Mouse (Mus musculus) lung, adult 18-20 months (tissue): ENCODE results near the gene Nepro.

Experiments used
- DNase-seq, 2 experiments: peaks; one replicate each; pipeline ENCODE4 v3.0.0; 2022; ENCODE audit warnings: mixed read lengths in 2 of 2

The Nepro gene

DNA sequence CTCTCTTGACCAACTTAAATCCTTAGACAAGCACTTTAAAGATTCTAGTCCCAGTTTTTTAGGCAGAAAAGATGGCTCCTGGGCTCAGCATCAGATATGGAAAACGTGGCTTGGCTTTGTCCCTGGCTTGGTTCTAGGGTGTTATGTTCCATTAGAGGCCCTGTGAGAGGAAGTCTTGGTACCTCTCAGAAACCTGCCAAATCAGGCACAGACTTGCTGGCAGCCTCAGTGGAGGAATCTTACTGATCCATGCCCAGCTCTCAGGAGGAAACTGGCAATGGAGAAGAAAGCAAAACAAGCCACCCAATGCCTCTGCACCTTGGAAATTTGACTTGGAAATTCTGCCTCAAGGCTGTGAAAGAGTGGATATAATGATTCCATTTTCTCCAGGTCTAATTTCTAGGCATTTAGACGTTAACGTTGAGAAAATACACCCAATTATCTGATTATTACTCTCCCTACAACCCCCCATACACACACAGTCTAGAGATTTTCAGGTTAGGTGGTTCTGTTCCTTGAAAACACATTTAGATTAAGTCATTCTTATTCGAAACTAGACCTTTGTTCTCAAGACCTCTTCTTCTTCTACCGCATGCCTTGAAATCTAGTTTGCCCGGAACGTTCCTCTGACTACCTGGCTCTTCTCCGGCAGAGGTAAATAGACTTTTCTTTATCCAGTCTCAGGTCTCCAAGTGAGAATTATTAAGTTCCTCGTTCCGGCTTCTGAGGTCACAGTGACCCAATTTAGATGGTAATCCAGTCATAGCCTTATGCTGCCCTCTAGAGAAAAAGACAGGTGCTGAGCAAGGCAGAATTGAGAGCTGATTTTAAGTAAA is 7.6 kb upstream of the Nepro start:
- DNase-seq: peak; percentile 15 to 53

- DNase-seq: no peak
Observed at GRCm38 (mm10) chr16:44717141-44717634, 6.9 kb upstream of the Nepro start.

DNA sequence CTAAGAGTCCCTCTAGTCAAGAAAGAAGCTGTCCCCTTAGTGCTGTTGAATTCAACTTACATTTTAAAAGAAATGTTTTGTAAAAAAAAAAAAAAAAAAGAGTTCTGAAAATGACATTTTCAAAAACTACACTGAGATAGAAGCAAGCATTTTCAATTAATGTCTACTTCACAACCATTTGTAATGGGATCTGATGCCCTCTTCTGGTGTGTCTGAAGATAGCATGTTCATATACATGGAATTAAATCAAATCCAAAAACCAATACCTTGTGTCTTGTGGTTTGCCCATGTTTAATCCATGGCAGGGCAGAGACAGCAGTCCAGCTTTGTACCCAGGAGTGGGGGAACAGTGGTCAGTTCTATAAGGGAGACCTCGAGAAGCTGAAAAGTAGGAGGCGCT is 6.3 kb upstream of the Nepro start:
- DNase-seq: no peak

DNA sequence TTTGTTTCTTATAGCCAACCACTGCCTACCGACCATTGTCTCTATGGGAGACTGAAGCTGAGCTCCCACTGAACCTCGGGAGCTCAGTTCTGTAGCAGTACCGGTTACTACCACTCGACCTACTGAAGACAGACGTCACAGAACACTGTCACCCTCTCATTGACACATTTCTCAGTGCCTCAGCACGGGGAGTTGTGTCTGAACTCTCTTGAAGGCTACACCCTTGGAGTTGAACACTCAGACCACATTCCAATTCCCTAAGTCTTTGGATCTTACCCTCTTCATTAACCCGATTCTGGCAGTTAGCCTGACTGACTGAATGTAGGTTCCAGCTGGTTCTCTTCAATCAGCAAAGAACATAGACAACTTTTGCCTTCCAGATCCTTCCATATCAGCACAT is 4.8 kb upstream of the Nepro start:
- DNase-seq: peak in 1 of 2 experiments; percentile 34

DNA sequence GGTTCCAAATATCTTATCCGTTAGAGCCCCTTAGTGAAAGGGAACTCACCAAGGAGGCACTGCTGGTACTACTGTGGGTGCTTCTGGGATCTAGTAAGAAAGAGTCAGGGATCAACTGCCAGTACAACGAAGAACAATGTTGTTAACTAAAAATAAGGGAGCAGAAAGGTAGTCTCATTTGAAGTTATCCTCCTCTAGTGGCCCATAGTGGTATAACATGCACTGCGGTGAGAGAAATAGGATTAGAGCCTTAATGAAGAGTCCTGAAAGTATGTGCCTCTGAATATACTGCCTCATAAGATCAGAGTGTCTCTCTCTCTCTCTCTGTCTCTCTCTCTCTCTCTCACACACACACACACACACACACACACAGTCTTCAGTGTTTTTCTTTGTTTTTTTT is 3.6 kb upstream of the Nepro start:
- no peak for DNase-seq

- DNase-seq: no peak
Observed at GRCm38 (mm10) chr16:44722666-44723065, 1.4 kb upstream of the Nepro start.

- peak in 1 of 2 experiments; percentile 16 for DNase-seq
Observed at GRCm38 (mm10) chr16:44724847-44725246, 746 bp downstream of the Nepro start.

DNA sequence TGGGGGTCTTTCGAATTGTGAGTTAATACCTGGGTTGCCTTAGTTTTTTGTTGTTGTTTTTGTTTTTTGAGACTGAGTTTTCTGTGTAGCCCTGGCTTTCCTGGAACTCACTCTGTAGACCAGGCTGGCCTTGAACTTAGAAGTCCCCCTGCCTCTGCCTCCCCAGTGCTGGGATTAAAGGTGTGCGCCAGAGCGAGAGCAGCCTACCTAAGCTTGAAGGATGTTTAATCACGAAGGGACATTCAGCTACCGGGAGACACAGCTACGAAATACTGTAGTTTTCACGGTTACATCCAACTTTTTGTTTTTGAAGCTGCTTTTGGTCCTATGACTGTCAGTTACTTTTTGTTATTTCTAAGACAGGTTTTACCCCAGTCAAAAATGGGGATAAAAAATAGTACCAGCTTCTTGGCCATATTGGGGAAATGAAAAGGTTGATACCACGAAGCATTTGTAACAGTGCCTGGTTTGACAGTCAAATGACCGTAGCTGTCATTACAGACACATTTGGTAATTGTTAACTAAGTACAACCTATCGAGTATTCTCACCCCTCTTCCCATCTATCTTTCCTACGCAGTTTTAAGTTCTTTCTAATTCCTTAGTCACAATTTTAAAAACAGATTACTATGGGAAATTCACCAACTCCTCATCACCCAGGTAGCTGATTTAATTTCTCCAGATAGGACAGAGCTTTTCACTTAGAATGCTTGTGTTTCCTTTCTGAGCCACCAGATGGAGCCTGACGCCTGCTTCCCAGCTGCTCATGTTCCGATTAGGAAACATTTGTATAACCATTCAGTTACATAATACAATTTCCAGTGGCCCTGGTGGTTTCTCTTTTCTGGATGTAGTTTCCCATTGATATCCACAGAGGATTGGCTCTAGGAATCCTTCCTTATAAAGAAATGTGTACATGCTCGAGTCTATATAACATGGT is 1.5 kb downstream of the Nepro start:
- DNase-seq: peak; percentile 73 to 83

- no peak for DNase-seq
Observed at GRCm38 (mm10) chr16:44727525-44727924, 3.4 kb downstream of the Nepro start.

GRCm38 (mm10) chr16:44734059-44734458 is 10.0 kb downstream of the Nepro start:
- no peak for DNase-seq

DNA sequence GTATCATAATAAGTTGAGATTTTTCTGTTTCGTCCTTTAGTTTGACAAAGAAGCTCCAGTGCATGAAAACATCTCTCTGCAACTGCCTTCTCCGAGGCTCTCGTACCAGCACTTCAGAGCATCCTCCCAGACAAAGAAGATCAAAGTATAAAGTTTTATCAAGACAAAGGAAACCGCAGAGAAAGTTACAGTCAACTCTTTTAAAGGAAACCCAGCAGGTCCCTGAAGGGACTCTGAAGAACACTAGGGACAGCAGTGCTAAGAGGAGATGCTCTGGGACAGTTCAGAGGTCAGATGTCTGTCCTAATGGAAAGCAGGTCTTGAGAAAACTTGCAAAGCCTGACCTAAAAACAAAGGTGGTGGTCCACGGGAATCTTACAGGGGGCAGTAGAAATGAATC is 11.6 kb downstream of the Nepro start:
- no peak for DNase-seq

DNA sequence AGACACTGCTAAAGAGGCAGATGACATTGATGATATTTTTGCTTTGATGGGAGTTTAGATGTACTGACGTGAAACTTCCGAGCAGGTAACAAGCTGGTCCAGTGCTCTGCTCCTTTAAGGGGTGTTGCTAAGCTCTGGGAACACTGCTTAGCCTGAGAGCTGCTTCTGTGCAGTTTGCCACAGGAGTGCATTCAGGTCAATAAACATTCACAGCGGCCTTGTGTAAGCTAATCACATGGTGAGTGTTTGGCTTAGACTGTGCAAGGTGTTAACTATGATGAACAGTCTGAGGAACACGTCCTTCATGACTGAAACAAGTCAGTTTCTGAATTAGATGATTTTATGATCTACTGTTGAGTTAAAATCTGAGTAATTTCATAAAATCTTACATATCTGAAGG is 12.0 kb downstream of the Nepro start:
- peak in 1 of 2 experiments; percentile 21 for DNase-seq

GRCm38 (mm10) chr16:44742753-44743152 is 18.7 kb downstream of the Nepro start:
- DNase-seq: no peak

DNA sequence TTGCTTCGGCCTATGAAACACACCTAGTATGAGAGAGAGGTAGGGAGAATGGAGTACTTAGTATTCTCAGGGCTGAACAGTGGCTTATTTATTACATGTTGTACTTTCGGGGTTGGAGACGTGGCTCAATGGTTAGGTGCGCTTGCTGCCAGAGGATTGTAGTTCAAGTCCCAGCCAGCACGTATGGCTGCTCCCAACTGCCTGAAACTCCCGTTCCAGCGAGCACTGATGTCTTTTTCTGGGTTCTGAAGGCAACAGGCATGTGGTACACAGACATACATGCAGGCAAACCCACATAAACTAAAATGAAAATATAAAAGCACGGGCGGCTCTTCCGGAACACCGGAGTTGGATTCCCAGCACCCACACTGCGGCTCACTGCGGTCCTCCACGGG is 21.4 kb downstream of the Nepro start:
- DNase-seq: peak in 1 of 2 experiments; percentile 9

GRCm38 (mm10) chr16:44745866-44746562 is 21.9 kb downstream of the Nepro start, which contains the start of gene Gtpbp8:
Gtpbp8 (minus strand) TSS chr16:44746363.
- DNase-seq: peak; percentile 89 to 91

DNA sequence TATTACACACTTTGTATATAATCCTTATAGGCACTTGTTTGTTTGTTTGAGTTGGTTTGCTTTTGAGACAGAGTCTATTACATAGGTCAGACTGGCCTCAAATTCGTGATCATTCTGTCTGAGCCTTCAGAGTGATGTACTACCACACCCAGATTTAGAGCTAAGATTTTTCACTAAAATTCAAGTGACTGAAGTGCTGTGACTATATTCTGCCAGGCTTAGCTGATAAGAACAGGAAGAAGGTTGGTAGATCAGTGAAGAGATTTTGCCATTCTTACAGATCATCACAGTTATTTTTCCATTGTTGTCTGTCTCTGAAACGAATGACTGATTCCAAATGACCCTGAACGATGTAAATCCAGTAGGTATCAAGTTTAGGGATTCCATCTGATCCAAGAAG is 23.9 kb downstream of the Nepro start:
- no peak for DNase-seq

- DNase-seq: no peak
Observed at GRCm38 (mm10) chr16:44757700-44758099, 33.6 kb downstream of the Nepro start.

- no peak for DNase-seq
Observed at GRCm38 (mm10) chr16:44761811-44762210, 37.7 kb downstream of the Nepro start.

DNA sequence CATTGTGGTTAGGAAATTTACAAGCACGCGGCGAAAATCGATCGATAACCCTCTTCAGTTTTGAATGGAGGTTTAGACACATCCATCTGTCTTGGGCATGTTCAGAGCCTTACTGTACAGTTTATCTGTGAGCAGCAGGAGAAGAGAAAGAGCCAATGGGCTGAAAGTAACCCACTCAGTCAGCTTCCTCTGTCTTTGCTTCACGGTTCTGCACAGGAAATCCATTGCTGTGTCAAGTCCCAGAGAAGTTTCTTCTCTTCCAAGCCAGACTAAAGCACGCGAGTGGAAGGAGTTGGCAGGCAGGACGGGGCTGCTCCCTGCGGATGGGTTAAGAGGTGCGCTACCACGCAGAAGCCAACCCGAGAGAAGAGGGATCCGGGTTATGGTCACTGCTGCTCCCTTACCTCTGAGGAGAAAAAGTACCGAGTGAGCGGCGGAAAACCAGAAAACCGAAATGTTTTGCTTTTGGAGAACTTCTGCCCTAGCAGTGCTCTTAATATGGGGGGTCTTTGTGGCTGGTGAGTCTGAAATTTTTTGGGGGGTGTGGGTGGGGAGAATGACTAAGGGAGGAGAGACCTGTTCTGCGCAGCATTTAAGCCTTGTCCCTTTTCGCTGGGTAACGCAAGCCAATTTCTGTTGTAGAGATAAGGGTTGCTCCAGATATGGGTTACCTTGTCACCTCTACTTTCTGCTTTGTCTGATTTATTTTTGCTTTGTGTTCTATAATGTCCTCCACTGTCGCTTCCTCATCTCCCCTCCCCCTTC is 41.6 kb downstream of the Nepro start, which contains the start of gene Cd200r1:
TSS of gene Cd200r1 (plus strand) at position 182 of the 765 bp plus-strand sequence.
- DNase-seq: no peak

- DNase-seq: no peak
Observed at GRCm38 (mm10) chr16:44766320-44766892, 42.3 kb downstream of the Nepro start.

- no peak for DNase-seq
Observed at GRCm38 (mm10) chr16:44767506-44767905, 43.4 kb downstream of the Nepro start.
